Mouse (Mus musculus) MEL (cell line): ENCODE measurements around the gene Acss2. TPM values are rescaled to one million over a fixed set of nuclear protein-coding genes. Genes with fewer than 3 reads are reported as not detected.

Experiments
- DNase-seq: peaks from one replicate; pipeline ENCODE4 v3.0.0; 2011; ENCODE audit warnings: low read depth, low spot score
- H3K27ac ChIP-seq: 2 replicates; pipeline ENCODE4 v1.5.1; 2012; ENCODE audit warnings: low read depth, mild to moderate bottlenecking, control low read depth, low read length, moderate library complexity; ENCODE audit not compliant: control insufficient read depth
- H3K27me3 ChIP-seq, 2 experiments: fragments of 150-350 bp in 1 of 2; sonication (generic) in 1 of 2; 2 replicates each; pipeline ENCODE4 v1.6.1; 2012; ENCODE audit warnings: low read length in 2 of 2, mild to moderate bottlenecking in 2 of 2, improper control_type of control experiment in 1 of 2, moderate library complexity in 1 of 2; ENCODE audit not compliant: insufficient read depth in 2 of 2, control insufficient read depth in 1 of 2
- H3K36me3 ChIP-seq, 2 experiments: 2 replicates each; pipeline ENCODE4 v1.6.1; 2012 to 2014; ENCODE audit warnings: low read length in 2 of 2, improper control_type of control experiment in 1 of 2, inconsistent platforms in 1 of 2, mild to moderate bottlenecking in 1 of 2; ENCODE audit not compliant: insufficient read depth in 2 of 2, control insufficient read depth in 1 of 2
- H3K4me1 ChIP-seq, 2 experiments: fragments of 150-350 bp in 1 of 2; sonication (generic) in 1 of 2; 2 replicates each; pipeline ENCODE4 v1.6.1; 2012; ENCODE audit warnings: low read length in 2 of 2, improper control_type of control experiment in 1 of 2, mild to moderate bottlenecking in 1 of 2; ENCODE audit not compliant: insufficient read depth in 2 of 2, control insufficient read depth in 1 of 2
- H3K4me3 ChIP-seq, 2 experiments: fragments of 150-350 bp in 1 of 2; sonication (generic) in 1 of 2; 2 replicates each; pipeline ENCODE4 v1.5.1; 2012; ENCODE audit warnings: low read depth in 2 of 2, low read length in 2 of 2, mild to moderate bottlenecking in 2 of 2, moderate library complexity in 2 of 2, control low read depth in 1 of 2, improper control_type of control experiment in 1 of 2; ENCODE audit not compliant: control insufficient read depth in 1 of 2, insufficient read depth in 1 of 2
- H3K79me2 ChIP-seq: 2 replicates; pipeline ENCODE4 v1.6.1; 2012; ENCODE audit warnings: mild to moderate bottlenecking, low read length, moderate library complexity; ENCODE audit not compliant: control insufficient read depth, poor library complexity, insufficient read depth
- H3K9ac ChIP-seq: 2 replicates; pipeline ENCODE4 v1.6.1; 2012; ENCODE audit warnings: low read depth, mild to moderate bottlenecking, control low read depth, low read length, moderate library complexity; ENCODE audit not compliant: control insufficient read depth, poor library complexity, severe bottlenecking
- H3K9me3 ChIP-seq: fragments of 150-350 bp; sonication (generic); replicated peaks from 2 replicates; pipeline ENCODE4 v1.6.1; 2012; ENCODE audit warnings: mild to moderate bottlenecking, low read length, improper control_type of control experiment, moderate library complexity; ENCODE audit not compliant: insufficient read depth
- E2F4 ChIP-seq: IDR thresholded peaks from 2 replicates; pipeline ENCODE4 v1.6.1; 2011; ENCODE audit warnings: low read depth, low read length, improper control_type of control experiment, borderline replicate concordance
- ELF1 ChIP-seq: IDR thresholded peaks from 2 replicates; pipeline ENCODE4 v1.6.1; 2014; ENCODE audit warnings: low read depth, mild to moderate bottlenecking, inconsistent platforms, low read length, improper control_type of control experiment, moderate library complexity
- GATA1 ChIP-seq: IDR thresholded peaks from 2 replicates; pipeline ENCODE4 v1.6.1; 2011; ENCODE audit warnings: low read depth, low read length, improper control_type of control experiment
- JUND ChIP-seq: IDR thresholded peaks from 2 replicates; pipeline ENCODE4 v1.6.1; 2011; ENCODE audit warnings: low read depth, mild to moderate bottlenecking, improper control_type of control experiment, low read length
- MAX ChIP-seq: IDR thresholded peaks from 2 replicates; pipeline ENCODE4 v1.6.1; 2011; ENCODE audit warnings: low read length, improper control_type of control experiment
- MAZ ChIP-seq: IDR thresholded peaks from 2 replicates; pipeline ENCODE4 v1.6.1; 2012; ENCODE audit warnings: low read depth, mild to moderate bottlenecking, inconsistent platforms, low read length, improper control_type of control experiment
- MEF2A ChIP-seq: IDR thresholded peaks from 2 replicates; pipeline ENCODE4 v1.6.1; 2014; ENCODE audit warnings: low read depth, mild to moderate bottlenecking, inconsistent platforms, low read length, improper control_type of control experiment; ENCODE audit not compliant: poor library complexity, insufficient replicate concordance, severe bottlenecking; ENCODE audit errors: extremely low read depth
- MYB ChIP-seq: IDR thresholded peaks from 2 replicates; pipeline ENCODE4 v1.6.1; 2011; ENCODE audit warnings: mild to moderate bottlenecking, low read depth, low read length, improper control_type of control experiment
- NRF1 ChIP-seq: IDR thresholded peaks from 2 replicates; pipeline ENCODE4 v1.6.1; 2014; ENCODE audit warnings: low read depth, mild to moderate bottlenecking, inconsistent platforms, low read length, improper control_type of control experiment, moderate library complexity; ENCODE audit not compliant: poor library complexity, insufficient read depth, severe bottlenecking
- RAD21 ChIP-seq: IDR thresholded peaks from 2 replicates; pipeline ENCODE4 v1.6.1; 2011; ENCODE audit warnings: mild to moderate bottlenecking, low read depth, low read length, improper control_type of control experiment
- SMC3 ChIP-seq: IDR thresholded peaks from 2 replicates; pipeline ENCODE4 v1.6.1; 2011; ENCODE audit warnings: low read depth, low read length, improper control_type of control experiment
- TBP ChIP-seq: IDR thresholded peaks from 2 replicates; pipeline ENCODE4 v1.8.0; 2011; ENCODE audit warnings: low read depth, low read length, improper control_type of control experiment
- USF2 ChIP-seq, 2 experiments: IDR thresholded peaks; 2 replicates each; pipeline ENCODE4 v1.6.1; 2011 to 2012; ENCODE audit warnings: improper control_type of control experiment in 2 of 2, low read length in 2 of 2, borderline replicate concordance in 1 of 2, inconsistent platforms in 1 of 2, low read depth in 1 of 2, mild to moderate bottlenecking in 1 of 2; ENCODE audit not compliant: insufficient read depth in 1 of 2
- ZKSCAN1 ChIP-seq: IDR thresholded peaks from 2 replicates; pipeline ENCODE4 v1.6.1; 2012; ENCODE audit warnings: low read depth, mild to moderate bottlenecking, inconsistent platforms, low read length, improper control_type of control experiment, moderate library complexity
- polyA plus RNA-seq, 2 experiments: library from polyadenylated mRNA; stranded (reverse) in 1 of 2; unstranded in 1 of 2; fragments of >175 nt in 1 of 2; fragments of >200 nt in 1 of 2; gene quantifications; 2 replicates each; pipeline versions ENCODE4 v1.2.1 to v1.2.4; 2012; ENCODE audit warnings: low replicate concordance in 2 of 2, low read depth in 1 of 2; ENCODE audit not compliant: insufficient read length in 2 of 2, insufficient read depth in 1 of 2, missing spikeins in 1 of 2
- total RNA-seq: library from RNA; depleted of rRNA; stranded (reverse); fragments of 300-350 nt; gene quantifications from 2 replicates; pipeline ENCODE4 v1.2.3, GENCODE M21; 2012

Acss2 gene
- total and polyA plus RNA-seq, 3 experiments, result 2.9 to 11.0 TPM; not detected in 1

GRCm38 (mm10) chr2:155540822-155541458 is 23.2 kb downstream of the Acss2 start:
- peaks cover 0 to 19% of the 10 kb centered on the region in 2 experiments; a peak in 2 of 4 replicates for H3K36me3 ChIP-seq
- H3K9ac ChIP-seq, result no peak overlapping the region
- H3K9me3 ChIP-seq, result no peaks in the 10 kb centered on the region
- H3K4me3 ChIP-seq, result no peak overlapping the region
- H3K79me2 ChIP-seq, result no peaks in the 10 kb centered on the region
- H3K27me3 ChIP-seq, result no peaks in the 10 kb centered on the region
- TF ChIP-seq JUND (no peak), MYB (no peak), MEF2A (no peak), USF2 (IDR thresholded peaks at IDR 0.05; ENCODE audit: borderline replicate concordance in 1 of 2, insufficient read depth in 1 of 2, low read depth in 1 of 2, low read length in 2 of 2) (no peak), ELF1 (no peak), RAD21 (no peak), MAX (no peak)
- H3K27ac ChIP-seq, result no peak overlapping the region
- DNase-seq, result no peak
- peaks cover 7 to 14% of the 10 kb centered on the region in 2 experiments for H3K4me1 ChIP-seq

DNA sequence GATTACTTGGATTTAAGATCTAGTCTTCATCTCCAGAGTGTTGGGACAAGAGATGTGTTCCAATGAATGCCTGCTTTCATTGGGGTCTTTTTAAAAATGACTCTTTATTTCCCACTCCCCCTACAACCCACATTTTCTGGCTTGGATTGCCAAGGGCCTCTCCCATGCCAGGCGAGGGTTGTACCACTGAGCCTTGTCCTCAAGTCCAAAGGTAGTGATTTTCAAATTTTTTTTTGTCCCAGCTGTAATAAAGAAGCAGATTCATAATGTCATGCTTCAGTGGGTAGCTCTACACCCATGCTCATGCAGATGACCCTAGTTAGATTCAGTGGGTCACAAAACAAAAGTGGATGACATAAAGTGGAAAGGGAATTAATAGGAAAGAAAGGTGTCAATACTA is 29.2 kb downstream of the Acss2 start:
- H3K27me3 ChIP-seq, result no peaks in the 10 kb centered on the region
- H3K9ac ChIP-seq, result no peak overlapping the region
- peaks cover 0 to 1% of the 10 kb centered on the region in 2 experiments; a peak in 1 of 4 replicates for H3K4me1 ChIP-seq
- TF ChIP-seq SMC3 (no peak), ELF1 (no peak), E2F4 (no peak), NRF1 (no peak), RAD21 (no peak), MAZ (no peak), ZKSCAN1 (no peak), TBP (no peak), GATA1 (no peak)
- no peaks in the 10 kb centered on the region for H3K9me3 ChIP-seq
- no peak overlapping the region for H3K4me3 ChIP-seq
- no peak overlapping the region for H3K27ac ChIP-seq
- DNase-seq, result no peak
- H3K79me2 ChIP-seq, result no peaks in the 10 kb centered on the region
- 0 out of 4 replicates have a peak, but pooled peaks cover 0 to 2% of the 10 kb centered on the region in 2 experiments for H3K36me3 ChIP-seq
